Comparison of ENCODE assay signal across 11 mouse cellular contexts in genomic region chr3:80805327-80805726, GRCm38 (mm10). TPM values are rescaled to one million over a fixed set of nuclear protein-coding genes. Genes with fewer than 3 reads are reported as not detected.
DNase-seq lines count a peak whose midpoint lies in the region; TF ChIP-seq lines count a peak whose summit lies in the region.
"Had no signal": no experiment of that assay in that cellular context is flagged by ENCODE, and none has a peak within 500 bp of the region (broad histone marks: within the 10 kb centered on the region; RNA-seq: fewer than 3 reads in every experiment).

No protein-coding gene starts in this region.

- no peak overlapping the region for H3K27ac ChIP-seq in CH12.LX (ENCODE audit: insufficient read depth, low read depth)

- peak; percentile 36 for DNase-seq in embryo, embryonic 10 days (ENCODE audit: low spot score)
- DNase-seq in embryo, embryonic 9.5 days (ENCODE audit: extremely low spot score) = no peak
- peak; percentile 21 for DNase-seq in left cerebral cortex, postnatal 4 days
- no peak for DNase-seq in left cerebral cortex, adult 8-10 months (ENCODE audit: low spot score in 2 of 2)
- DNase-seq in CH12.LX (ENCODE audit: extremely low read depth) = peak; percentile 25
- DNase-seq in cerebellum, postnatal 10 days = peak; percentile 66 to 70
- DNase-seq in ovary, postnatal 36 days (ENCODE audit: low spot score) = no peak
- no peak for DNase-seq in natural killer cell, adult 2 months (ENCODE audit: low spot score in 2 of 2)
- DNase-seq: lung, adult 2 months; right cerebral cortex, postnatal 25 days; thymus, postnatal 14 days had no signal

- in situ Hi-C loops in CH12.LX (cut with MboI; ENCODE audit: low pct_ligation_motif_present, low pct_unique_long_range_greater_than_20kb, low sequenced_read_pairs) = no loop called here

- TF ChIP-seq POLR2A in CH12.LX (IDR thresholded peaks at IDR 0.05; ENCODE audit: low read depth, low read length) = no peak

- H3K9ac ChIP-seq in CH12.LX (ENCODE audit: insufficient read depth, low read depth) = no peak overlapping the region

- TF ChIP-seq CTCF in CH12.LX (conservative IDR thresholded peaks at IDR 0.05 in 1 of 2, IDR thresholded peaks at IDR 0.05 in 1 of 2; ENCODE audit: low read depth in 2 of 2, low read length in 2 of 2) = peak in 1 of 2 experiments; percentile 26; a peak in 1 of 4 replicates

- H3K4me2 ChIP-seq in CH12.LX (ENCODE audit: insufficient read depth, low read depth, poor library complexity, severe bottlenecking) = no peak overlapping the region

- dilution Hi-C loops in CH12.LX (cut with MboI; ENCODE audit: extremely low pct_ligation_motif_present, extremely low pct_unique_long_range_greater_than_20kb, low sequenced_read_pairs) = no loop called here

- H3K4me1 ChIP-seq in CH12.LX (ENCODE audit: control insufficient read depth in 1 of 2, insufficient read depth in 2 of 2) = no peaks in the 10 kb centered on the region

- no peaks in the 10 kb centered on the region for H3K36me3 ChIP-seq in CH12.LX (replicated peaks in 1 of 2; ENCODE audit: control insufficient read depth in 1 of 2, insufficient read depth in 1 of 2, low read length in 1 of 2)

- no peaks in the 10 kb centered on the region for H3K9me3 ChIP-seq in CH12.LX (replicated peaks; ENCODE audit: low read length)

- TF ChIP-seq EP300 in CH12.LX (IDR thresholded peaks at IDR 0.05; ENCODE audit: low read length) = no peak

- no peak; the same call in none of the 2 replicates for TF ChIP-seq RAD21 in CH12.LX (IDR thresholded peaks at IDR 0.05; ENCODE audit: low read depth, low read length)

- no peak overlapping the region for H3K4me3 ChIP-seq in CH12.LX (replicated peaks in 1 of 3; ENCODE audit: low read depth in 2 of 3, low read length in 2 of 3, poor library complexity in 1 of 3)

- no peaks in the 10 kb centered on the region for H3K79me2 ChIP-seq in CH12.LX (replicated peaks; ENCODE audit: control insufficient read depth, extremely low read depth, insufficient read depth, poor library complexity, severe bottlenecking)

- intact Hi-C loops in left cerebral cortex, postnatal 4 days (cut with DNase I) = loop anchor here (10.0 kb wide), 2 partner anchors 979 to 1119 kb away; no protein-coding TSS in a partner anchor

- H3K27me3 ChIP-seq in CH12.LX (replicated peaks) = no peaks in the 10 kb centered on the region

TF ChIP-seq in CH12.LX, 34 proteins besides CTCF, POLR2A, EP300 and RAD21:
- TF ChIP-seq JUND (conservative IDR thresholded peaks at IDR 0.05; ENCODE audit: low read depth, low read length) (no peak), MAZ (IDR thresholded peaks at IDR 0.05; ENCODE audit: low read depth, low read length) (no peak)
TF ChIP-seq in CH12.LX: peak in this region for 0.

RNA-seq across cellular contexts. Expression of gene Gria2, which starts 2.7 kb away (rescaled TPM):
- total RNA-seq in left cerebral cortex, postnatal 4 days (2021) = 100 to 1,000 TPM; 383 to 396 TPM
- 100 to 1,000 TPM; 439 to 469 (median 455) TPM for total RNA-seq in left cerebral cortex, adult 8-10 months (2022)
- total RNA-seq in CH12.LX (2012; rRNA removed) = not detected in 2 replicates
- not detected in 2 replicates for total RNA-seq in CH12.LX (2014; rRNA removed)
- polyA plus RNA-seq in CH12.LX (2012; ENCODE audit: insufficient read length, low read depth) = not detected in 2 replicates

Comparison
In these comparisons a context has a peak if more than half of its experiments do, and no peak if none do; other contexts are left out.
1. DNase-seq: peak in embryo, embryonic 10 days (single experiment), left cerebral cortex, postnatal 4 days (single experiment), CH12.LX (single experiment) and cerebellum, postnatal 10 days (2 of 2); none in embryo, embryonic 9.5 days (single experiment), left cerebral cortex, adult 8-10 months (0 of 2), ovary, postnatal 36 days (single experiment) and natural killer cell, adult 2 months (0 of 2).
2. RNA of gene Gria2, which starts 2.7 kb away (total RNA-seq): 439 to 469 TPM in left cerebral cortex, adult 8-10 months and 383 to 396 TPM in left cerebral cortex, postnatal 4 days; not detected in CH12.LX; every median in the first group is over 100 times any median in the second.